Mouse (Mus musculus): ENCODE measurements around the gene Cftr.

Gene Cftr

GRCm38 (mm10) chr6:18170311-18170922, at the start of gene Cftr:
Cftr (plus strand) TSS chr6:18170687.
- 3% methylated on average over 35 of the region's 45 CpGs for WGBS

GRCm38 (mm10) chr6:18127206-18127983, 43.1 kb upstream of the Cftr start:
- 60% methylated on average over 2 of the region's 2 CpGs for WGBS

GRCm38 (mm10) chr6:18128059-18128458, 42.4 kb upstream of the Cftr start:
- WGBS, result 74% methylated on average over 4 of the region's 4 CpGs

GRCm38 (mm10) chr6:18135246-18135645, 35.2 kb upstream of the Cftr start:
- WGBS, result 22% methylated on average over 1 of the region's 1 CpGs

GRCm38 (mm10) chr6:18153031-18153430, 17.5 kb upstream of the Cftr start:
- 55% methylated on average over 4 of the region's 4 CpGs for WGBS

- WGBS, result 95% methylated on average over 1 of the region's 1 CpGs
Measured at GRCm38 (mm10) chr6:18169618-18170017, 869 bp upstream of the Cftr start.

- WGBS, result 32% methylated on average over 8 of the region's 8 CpGs
Measured at GRCm38 (mm10) chr6:18171614-18172013, 1.1 kb downstream of the Cftr start.

- 87% methylated on average over 2 of the region's 2 CpGs for WGBS
Measured at GRCm38 (mm10) chr6:18177509-18177908, 7.0 kb downstream of the Cftr start.

- WGBS, result 81% methylated on average over 3 of the region's 3 CpGs
Measured at GRCm38 (mm10) chr6:18180665-18181064, 10.2 kb downstream of the Cftr start.

- 78% methylated on average over 1 of the region's 1 CpGs for WGBS
Measured at GRCm38 (mm10) chr6:18220691-18221090, 50.2 kb downstream of the Cftr start.

GRCm38 (mm10) chr6:18223206-18223605, 52.7 kb downstream of the Cftr start:
- 92% methylated on average over 4 of the region's 4 CpGs for WGBS

GRCm38 (mm10) chr6:18225157-18225556, 54.7 kb downstream of the Cftr start:
- 52% methylated on average over 3 of the region's 3 CpGs for WGBS

- 26% methylated on average over 1 of the region's 1 CpGs for WGBS
Measured at GRCm38 (mm10) chr6:18246495-18246894, 76.0 kb downstream of the Cftr start.

GRCm38 (mm10) chr6:18247891-18248463, 77.5 kb downstream of the Cftr start:
- 64% methylated on average over 2 of the region's 2 CpGs for WGBS

- 65% methylated on average over 4 of the region's 4 CpGs for WGBS
Measured at GRCm38 (mm10) chr6:18248464-18248863, 78.0 kb downstream of the Cftr start.

GRCm38 (mm10) chr6:18254586-18254985, 84.1 kb downstream of the Cftr start:
- WGBS, result 71% methylated on average over 5 of the region's 5 CpGs

GRCm38 (mm10) chr6:18270983-18271382, 100.5 kb downstream of the Cftr start:
- 41% methylated on average over 1 of the region's 1 CpGs for WGBS

GRCm38 (mm10) chr6:18300781-18301180, 130.3 kb downstream of the Cftr start:
- WGBS, result 76% methylated on average over 2 of the region's 2 CpGs

- 69% methylated on average over 5 of the region's 5 CpGs for WGBS
Measured at GRCm38 (mm10) chr6:18302105-18302504, 131.6 kb downstream of the Cftr start.

- WGBS, result 64% methylated on average over 3 of the region's 3 CpGs
Measured at GRCm38 (mm10) chr6:18303228-18303627, 132.7 kb downstream of the Cftr start.

GRCm38 (mm10) chr6:18305130-18305529, 134.6 kb downstream of the Cftr start:
- WGBS, result 86% methylated on average over 4 of the region's 4 CpGs

- WGBS, result 42% methylated on average over 2 of the region's 2 CpGs
Measured at GRCm38 (mm10) chr6:18310983-18311382, 140.5 kb downstream of the Cftr start.

GRCm38 (mm10) chr6:18314365-18314943, 144.0 kb downstream of the Cftr start:
- WGBS, result 89% methylated on average over 3 of the region's 3 CpGs

Measured in cerebral cortex, adult 2 months (tissue).